Mouse (Mus musculus): ENCODE results near the gene Cfap54.

DNA sequence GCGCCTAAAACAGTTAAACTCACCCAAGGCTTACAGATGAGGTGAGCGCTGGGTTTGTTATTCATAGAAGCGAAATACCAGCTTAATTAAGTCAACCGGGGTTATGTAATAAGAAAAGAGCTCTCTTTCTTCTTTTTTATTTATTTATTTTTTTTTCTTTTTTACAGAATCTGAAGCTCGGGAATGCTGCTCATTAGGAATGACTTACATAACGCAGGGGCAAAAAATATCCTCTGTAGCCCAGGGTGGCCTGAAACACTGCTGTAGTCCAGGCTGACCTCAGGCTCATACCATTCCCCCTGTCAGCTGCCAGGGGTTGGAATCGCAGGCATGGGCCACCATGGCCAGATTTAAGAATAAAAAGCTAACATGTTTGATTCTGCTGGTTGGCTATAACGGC, 5.6 kb downstream of the Cfap54 start:
- TF ChIP-seq CTCF (IDR thresholded peaks at IDR 0.05; ENCODE audit: low read depth) (no peak), EP300 (optimal IDR thresholded peaks at IDR 0.05) (no peak)

All from stomach, postnatal 0 days (tissue).